Mouse (Mus musculus): ENCODE measurements at regions not wholly inside any gene's neighbourhood (a gene's known extent, or its start where the extent isn't known, plus 50 kb on each side); places are given as distances from the start of the nearest gene placed in this dataset.

DNA sequence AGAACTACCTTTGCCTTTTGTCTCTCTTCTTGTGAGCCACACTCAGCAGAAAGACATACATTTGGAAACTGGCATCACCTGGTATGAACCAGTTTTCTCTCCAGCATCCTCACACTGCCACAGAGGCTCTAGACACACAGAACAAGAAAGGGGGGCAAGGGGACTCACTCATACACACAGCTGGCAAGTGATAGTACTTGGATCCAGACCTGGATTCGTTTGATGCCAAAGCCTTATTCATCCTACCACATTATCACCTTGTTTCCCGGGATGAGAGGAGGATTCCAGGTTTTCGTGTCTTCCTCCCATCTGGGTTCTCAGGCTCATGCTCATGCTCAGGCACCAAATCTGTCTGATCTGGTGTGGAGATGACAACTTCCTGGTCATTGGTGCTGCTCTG is 97.8 kb upstream of the Opcml start:
- DNase-seq = no peak
- intact Hi-C loops (cut with DNase I) = no loop called here

- intact Hi-C loops (cut with DNase I) = no loop called here
- DNase-seq = no peak
Measured at GRCm38 (mm10) chr9:27694805-27695593, 95.6 kb upstream of the Opcml start.

GRCm38 (mm10) chr9:27701559-27701958 is 89.0 kb upstream of the Opcml start:
- DNase-seq = no peak
- intact Hi-C loops (cut with DNase I) = no loop called here

- intact Hi-C loops (cut with DNase I) = no loop called here
- no peak for DNase-seq
Measured at GRCm38 (mm10) chr9:27702140-27702539, 88.4 kb upstream of the Opcml start.

DNA sequence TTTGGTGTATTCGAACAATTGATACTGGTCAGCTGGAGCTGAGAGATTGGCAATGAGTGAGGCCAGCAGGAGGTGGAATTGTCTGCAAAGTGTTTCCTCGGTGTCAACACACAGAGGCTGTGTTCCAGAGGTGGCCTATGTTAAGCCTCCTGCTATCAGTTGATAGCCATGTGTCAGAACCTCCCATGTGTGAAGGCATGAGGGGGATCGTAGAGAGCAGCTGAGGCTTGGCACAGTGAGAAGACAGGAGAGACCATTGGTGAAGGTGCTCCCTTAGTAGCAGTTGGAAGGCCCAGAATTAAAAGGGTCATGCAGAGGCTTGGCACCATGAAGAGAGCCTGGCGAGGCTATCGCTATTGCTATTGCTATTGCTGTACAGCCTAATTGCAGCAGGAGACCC is 86.6 kb upstream of the Opcml start:
- DNase-seq = peak in 1 of 2 experiments; percentile 6
- intact Hi-C loops (cut with DNase I) = no loop called here

GRCm38 (mm10) chr9:27723840-27724408 is 66.7 kb upstream of the Opcml start:
- DNase-seq = no peak
- intact Hi-C loops (cut with DNase I) = no loop called here

- intact Hi-C loops (cut with DNase I) = no loop called here
- no peak for DNase-seq
Measured at GRCm38 (mm10) chr9:27724576-27724975, 66.0 kb upstream of the Opcml start.

GRCm38 (mm10) chr9:27728652-27729557 is 61.7 kb upstream of the Opcml start:
- intact Hi-C loops (cut with DNase I) = no loop called here
- peak; percentile 3 to 7 for DNase-seq

- no peak for DNase-seq
- intact Hi-C loops (cut with DNase I) = no loop called here
Measured at GRCm38 (mm10) chr9:27729558-27729889, 61.1 kb upstream of the Opcml start.

DNA sequence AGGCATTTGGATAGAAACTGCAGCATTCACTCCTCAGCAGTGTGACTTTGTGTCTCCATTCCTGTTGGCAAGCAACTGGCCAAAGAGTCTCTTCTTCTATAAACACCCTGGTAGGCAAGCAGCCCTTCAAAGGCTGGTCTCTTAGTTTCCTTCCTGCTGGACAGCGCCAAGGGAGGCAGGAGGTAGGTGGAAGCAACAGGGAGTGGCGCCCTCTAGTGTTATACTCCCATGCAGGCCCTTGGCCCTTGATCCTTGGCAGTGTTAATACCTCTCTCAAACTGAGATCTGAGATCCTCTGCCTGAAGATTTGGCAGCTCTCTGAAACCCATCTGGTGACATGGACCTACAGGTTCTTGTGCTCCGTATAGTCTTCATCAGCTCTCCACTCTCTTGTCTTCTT is 51.3 kb upstream of the Opcml start:
- intact Hi-C loops (cut with DNase I) = loop anchor here (1.0 kb wide), 1 partner anchor 325 kb away; no protein-coding TSS in a partner anchor
- DNase-seq = peak; percentile 21 to 52
